Mouse (Mus musculus): Measurements from ENCODE around the gene Slc7a6.

The Slc7a6 gene

GRCm38 (mm10) chr8:106169934-106170480, 1.4 kb downstream of the Slc7a6 start:
- in situ Hi-C loops (cut with MboI; ENCODE audit: unreplicated experiment in 2 of 2): loop anchor here in 1 of 2 experiments (25.0 kb wide), 1 partner anchor 833 kb away; the partner anchor contains the start of genes Fhod1, Lrrc29, Slc9a5 and Tmem208

GRCm38 (mm10) chr8:106173566-106173965, 4.9 kb downstream of the Slc7a6 start:
- in situ Hi-C loops (cut with MboI; ENCODE audit: unreplicated experiment in 2 of 2): loop anchor here in 1 of 2 experiments (25.0 kb wide), 1 partner anchor 836 kb away; the partner anchor contains the start of genes Fhod1, Lrrc29, Slc9a5 and Tmem208

- in situ Hi-C loops (cut with MboI; ENCODE audit: unreplicated experiment in 2 of 2): no loop called here
These were observed 8.2 kb downstream of the Slc7a6 start for GRCm38 (mm10) chr8:106176891-106177290.

GRCm38 (mm10) chr8:106177594-106177993, 8.9 kb downstream of the Slc7a6 start:
- in situ Hi-C loops (cut with MboI; ENCODE audit: unreplicated experiment in 2 of 2): no loop called here

GRCm38 (mm10) chr8:106178428-106178827, 9.8 kb downstream of the Slc7a6 start:
- in situ Hi-C loops (cut with MboI; ENCODE audit: unreplicated experiment in 2 of 2): no loop called here

GRCm38 (mm10) chr8:106185628-106186270, 17.1 kb downstream of the Slc7a6 start:
- in situ Hi-C loops (cut with MboI; ENCODE audit: unreplicated experiment in 2 of 2): no loop called here

- in situ Hi-C loops (cut with MboI; ENCODE audit: unreplicated experiment in 2 of 2): no loop called here
These were observed 17.7 kb downstream of the Slc7a6 start for GRCm38 (mm10) chr8:106186394-106186793.

- in situ Hi-C loops (cut with MboI; ENCODE audit: unreplicated experiment in 2 of 2): no loop called here
These were observed 20.5 kb downstream of the Slc7a6 start for GRCm38 (mm10) chr8:106189162-106189561.

GRCm38 (mm10) chr8:106191639-106192038, 23.0 kb downstream of the Slc7a6 start:
- in situ Hi-C loops (cut with MboI; ENCODE audit: unreplicated experiment in 2 of 2): no loop called here

GRCm38 (mm10) chr8:106193162-106193561, 24.5 kb downstream of the Slc7a6 start:
- in situ Hi-C loops (cut with MboI; ENCODE audit: unreplicated experiment in 2 of 2): no loop called here

- in situ Hi-C loops (cut with MboI; ENCODE audit: unreplicated experiment in 2 of 2): no loop called here
These were observed 25.4 kb downstream of the Slc7a6 start for GRCm38 (mm10) chr8:106194062-106194461.

GRCm38 (mm10) chr8:106198741-106199140, 30.1 kb downstream of the Slc7a6 start:
- in situ Hi-C loops (cut with MboI; ENCODE audit: unreplicated experiment in 2 of 2): loop anchor here (5.0 kb wide), 2 partner anchors 56 to 61 kb away; partner anchors contain the start of gene Esrp2 (in 1 of the 2)

GRCm38 (mm10) chr8:106199596-106199995, 30.9 kb downstream of the Slc7a6 start:
- in situ Hi-C loops (cut with MboI; ENCODE audit: unreplicated experiment in 2 of 2): loop anchor here (5.0 kb wide), 2 partner anchors 57 to 62 kb away; partner anchors contain the start of gene Esrp2 (in 1 of the 2)

GRCm38 (mm10) chr8:106210035-106210731, 41.5 kb downstream of the Slc7a6 start:
- in situ Hi-C loops (cut with MboI; ENCODE audit: unreplicated experiment in 2 of 2): loop anchor here (5.0 to 10.0 kb wide), 2 partner anchors 192 to 195 kb away; no protein-coding TSS in a partner anchor

- in situ Hi-C loops (cut with MboI; ENCODE audit: unreplicated experiment in 2 of 2): loop anchor here (5.0 to 10.0 kb wide), 2 partner anchors 191 to 194 kb away; no protein-coding TSS in a partner anchor
These were observed 42.2 kb downstream of the Slc7a6 start, which contains the start of the genes Slc7a6os and Prmt7 for GRCm38 (mm10) chr8:106210821-106211345. TSS of gene Slc7a6os (minus strand) at chr8:106210935. TSS of gene Prmt7 (plus strand) at chr8:106210936.

- in situ Hi-C loops (cut with MboI; ENCODE audit: unreplicated experiment in 2 of 2): loop anchor here (5.0 to 10.0 kb wide), 2 partner anchors 191 to 193 kb away; no protein-coding TSS in a partner anchor
These were observed 42.8 kb downstream of the Slc7a6 start for GRCm38 (mm10) chr8:106211421-106211820.

- in situ Hi-C loops (cut with MboI; ENCODE audit: unreplicated experiment in 2 of 2): loop anchor here (5.0 to 10.0 kb wide), 2 partner anchors 188 to 191 kb away; no protein-coding TSS in a partner anchor
These were observed 45.3 kb downstream of the Slc7a6 start for GRCm38 (mm10) chr8:106213959-106214358.

- in situ Hi-C loops (cut with MboI; ENCODE audit: unreplicated experiment in 2 of 2): loop anchor here in 1 of 2 experiments (10.0 kb wide), 1 partner anchor 185 kb away; no protein-coding TSS in a partner anchor
These were observed 51.0 kb downstream of the Slc7a6 start for GRCm38 (mm10) chr8:106219620-106220019.

- in situ Hi-C loops (cut with MboI; ENCODE audit: unreplicated experiment in 2 of 2): no loop called here
These were observed 57.9 kb downstream of the Slc7a6 start for GRCm38 (mm10) chr8:106226589-106226988.

- in situ Hi-C loops (cut with MboI; ENCODE audit: unreplicated experiment in 2 of 2): no loop called here
These were observed 62.9 kb downstream of the Slc7a6 start for GRCm38 (mm10) chr8:106231536-106231935.
